Mouse (Mus musculus) CH12F3 (cell line): ENCODE results near the gene Ift88.

Experiments used
- in situ Hi-C: fragments of 300-500 bp; cut with MboI; formaldehyde crosslinking; loops from 2 replicates; pipeline ENCODE4 v1.14.3; 2020; ENCODE audit warnings: low sequenced_read_pairs

Gene Ift88

GRCm38 (mm10) chr14:57423432-57424211, at the start of gene Ift88:
Ift88 (plus strand) TSS chr14:57424062.
- in situ Hi-C loops = no loop called here

- in situ Hi-C loops = no loop called here
These were observed 48.7 kb upstream of the Ift88 start for GRCm38 (mm10) chr14:57375205-57375604.

DNA sequence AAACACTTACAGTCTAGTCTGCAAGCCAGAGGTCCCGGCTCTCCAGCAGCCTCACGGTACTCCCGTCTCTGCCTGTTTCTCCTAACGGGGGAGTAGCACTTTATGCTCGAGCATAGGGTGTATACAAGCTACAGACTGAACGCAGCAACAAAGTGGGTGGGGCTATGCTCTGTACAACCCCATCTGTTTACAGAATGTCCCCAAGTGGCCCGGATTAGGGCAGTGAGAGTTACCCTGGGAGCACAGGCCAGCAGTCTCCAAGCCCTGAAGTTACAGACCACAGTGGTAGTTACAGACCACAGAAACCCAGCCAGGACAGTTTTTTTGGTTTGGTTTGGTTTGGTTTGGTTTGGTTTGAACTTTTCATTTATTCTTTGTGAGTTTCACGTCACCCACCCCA, 47.8 kb upstream of the Ift88 start:
- in situ Hi-C loops = no loop called here

DNA sequence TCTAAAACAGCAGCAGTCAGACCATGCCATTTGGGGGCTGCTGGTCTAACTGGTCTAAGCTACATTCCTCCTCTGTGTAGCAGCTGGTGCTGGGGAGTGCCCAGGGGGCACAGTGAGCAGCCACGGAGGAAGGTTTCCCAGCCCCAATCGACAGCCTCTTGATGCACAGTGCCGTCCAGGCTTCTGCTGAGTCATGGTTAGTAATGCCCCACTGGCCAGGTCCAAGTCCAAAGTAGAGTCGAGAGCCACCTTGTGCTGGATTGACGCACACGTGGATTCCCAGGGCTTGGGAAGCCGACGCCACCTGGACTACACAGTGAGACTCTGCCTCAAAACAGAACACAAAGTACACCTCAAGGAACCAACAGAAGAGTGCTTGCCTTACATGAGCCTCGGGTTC, 46.9 kb upstream of the Ift88 start:
- in situ Hi-C loops = no loop called here

GRCm38 (mm10) chr14:57377531-57377930, 46.3 kb upstream of the Ift88 start:
- in situ Hi-C loops = no loop called here

DNA sequence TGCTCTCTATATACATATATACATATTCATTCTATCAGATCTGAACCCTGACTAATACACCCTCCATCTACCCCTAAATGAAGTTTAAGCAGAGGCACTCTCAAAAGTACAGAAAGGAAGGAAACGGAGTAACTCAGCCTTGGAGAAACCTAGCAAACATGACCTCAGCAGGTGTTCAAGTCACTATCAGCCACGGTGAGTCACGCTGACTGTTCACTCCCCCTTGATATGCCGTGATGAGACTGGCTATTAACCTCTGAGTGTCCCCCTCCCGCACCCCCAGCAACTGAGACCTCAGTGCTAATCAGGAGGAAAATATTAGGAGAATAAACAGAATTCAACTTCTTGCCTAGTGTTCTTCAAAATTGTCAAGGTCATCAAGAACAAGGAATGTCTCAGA, 38.2 kb upstream of the Ift88 start:
- in situ Hi-C loops = no loop called here

DNA sequence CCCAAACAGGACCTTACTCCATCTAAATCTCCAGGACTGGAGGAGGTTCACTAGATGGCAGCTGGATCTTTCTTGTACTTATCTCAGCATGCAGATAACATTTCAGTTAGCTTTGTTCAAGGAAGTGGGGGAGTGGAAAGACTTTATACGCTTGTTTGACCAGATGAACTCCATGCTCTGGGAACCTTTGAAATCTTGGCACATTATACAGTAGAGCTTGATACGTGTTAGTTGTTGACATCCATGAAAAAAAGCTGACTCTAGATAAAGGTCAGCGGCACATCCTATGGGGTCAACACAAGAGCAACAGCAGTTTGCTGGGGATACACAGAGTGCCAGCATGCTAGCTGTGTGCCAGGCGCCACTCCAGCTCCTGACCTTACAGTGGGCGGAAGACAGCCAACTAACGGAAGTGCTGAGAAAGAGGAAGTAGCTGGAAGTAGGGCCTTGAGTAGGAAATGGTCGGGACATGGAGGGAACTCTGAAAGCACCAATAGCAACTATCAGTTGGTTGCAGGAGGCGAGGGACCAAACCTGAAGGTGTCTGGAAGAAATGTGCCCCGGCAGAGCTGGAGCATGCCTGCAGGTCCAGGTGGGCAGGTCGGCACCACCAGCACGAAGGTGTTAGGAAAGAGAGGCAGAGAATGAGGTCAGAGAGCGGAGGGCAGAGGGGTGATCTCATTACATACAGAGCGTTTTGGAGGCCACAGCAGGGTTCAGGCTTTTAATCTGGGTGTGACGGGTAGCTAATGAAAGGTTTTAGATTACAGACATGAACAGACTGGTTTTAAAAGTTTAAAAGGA, 36.9 kb upstream of the Ift88 start:
- in situ Hi-C loops = no loop called here

DNA sequence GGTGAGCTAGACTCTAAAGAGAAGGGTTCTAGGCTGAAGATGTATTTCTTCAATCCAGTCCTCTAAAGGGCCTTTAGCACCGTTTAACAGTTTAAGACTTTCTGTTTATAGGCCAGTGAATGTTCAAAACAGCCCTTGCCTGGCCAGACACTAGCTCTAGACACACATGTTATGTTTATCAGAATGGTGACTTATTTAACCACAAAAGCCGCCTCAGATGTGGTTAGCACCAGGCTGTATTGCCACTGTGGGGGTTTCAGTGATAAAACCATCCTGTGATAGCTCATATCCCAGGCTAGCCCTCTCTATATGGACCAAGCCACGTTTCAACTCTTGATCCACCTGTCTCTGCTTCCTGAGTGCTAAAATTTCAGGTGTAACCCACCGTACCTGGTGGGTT, 32.2 kb upstream of the Ift88 start:
- in situ Hi-C loops = no loop called here

DNA sequence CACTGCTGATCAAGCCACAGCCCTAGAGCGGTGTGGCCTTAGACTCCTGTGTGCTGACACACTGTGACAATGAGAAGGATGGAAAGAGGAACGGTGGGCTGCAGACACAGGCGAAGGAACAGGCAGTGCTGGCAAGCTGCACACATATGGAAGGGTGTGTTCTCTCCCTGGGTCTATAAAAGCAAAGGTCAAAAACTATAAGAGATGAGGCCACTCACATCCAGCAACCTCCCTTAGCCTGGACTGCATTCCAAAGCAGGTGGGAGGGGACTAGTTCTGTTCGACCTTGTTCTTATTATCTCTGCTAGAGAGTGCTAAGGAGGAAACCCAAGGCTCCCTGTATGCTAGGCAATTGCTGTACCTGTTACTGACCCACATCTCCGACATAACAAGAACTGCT, 31.6 kb upstream of the Ift88 start:
- in situ Hi-C loops = no loop called here

- in situ Hi-C loops = no loop called here
These were observed 28.4 kb upstream of the Ift88 start for GRCm38 (mm10) chr14:57395470-57395869.

GRCm38 (mm10) chr14:57397221-57397620, 26.6 kb upstream of the Ift88 start:
- in situ Hi-C loops = no loop called here

GRCm38 (mm10) chr14:57398065-57398757, 25.7 kb upstream of the Ift88 start, which contains the start of gene Cryl1:
Cryl1 (minus strand) TSS chr14:57398529.
- in situ Hi-C loops = no loop called here

DNA sequence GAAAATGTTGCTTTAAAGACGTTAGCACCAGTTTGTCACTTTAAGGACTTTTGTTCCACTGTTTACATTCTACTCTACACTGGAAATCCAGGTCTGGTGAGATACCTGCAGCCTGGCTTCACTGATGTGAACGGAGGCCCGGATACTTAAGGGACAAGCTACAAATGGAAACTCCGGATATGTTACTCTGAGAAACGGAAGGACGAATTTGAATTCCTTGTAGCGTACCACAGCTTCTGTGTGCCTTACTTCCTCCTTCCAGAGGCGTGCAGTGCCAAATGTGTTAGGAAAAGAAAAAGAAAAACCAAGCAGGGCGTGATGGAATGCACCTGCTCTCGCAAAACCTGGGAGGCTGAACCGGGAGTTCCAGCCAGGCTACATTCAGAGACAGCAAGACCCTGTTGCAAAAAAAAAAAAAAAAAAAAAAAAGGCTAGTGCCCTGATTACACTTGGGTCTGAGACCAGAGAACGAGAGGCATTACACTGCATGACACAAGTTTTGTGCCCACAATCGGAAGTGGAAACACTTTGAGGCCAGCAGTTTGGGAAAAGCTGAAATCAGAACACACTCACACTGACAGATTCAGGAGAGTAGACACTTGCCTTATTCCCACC, 24.9 kb upstream of the Ift88 start:
- in situ Hi-C loops = no loop called here

GRCm38 (mm10) chr14:57402815-57403214, 21.0 kb upstream of the Ift88 start:
- in situ Hi-C loops = no loop called here

- in situ Hi-C loops = loop anchor here (5.0 kb wide), 1 partner anchor 35 kb away; no protein-coding TSS in a partner anchor
These were observed 16.5 kb upstream of the Ift88 start for GRCm38 (mm10) chr14:57407039-57407987.

DNA sequence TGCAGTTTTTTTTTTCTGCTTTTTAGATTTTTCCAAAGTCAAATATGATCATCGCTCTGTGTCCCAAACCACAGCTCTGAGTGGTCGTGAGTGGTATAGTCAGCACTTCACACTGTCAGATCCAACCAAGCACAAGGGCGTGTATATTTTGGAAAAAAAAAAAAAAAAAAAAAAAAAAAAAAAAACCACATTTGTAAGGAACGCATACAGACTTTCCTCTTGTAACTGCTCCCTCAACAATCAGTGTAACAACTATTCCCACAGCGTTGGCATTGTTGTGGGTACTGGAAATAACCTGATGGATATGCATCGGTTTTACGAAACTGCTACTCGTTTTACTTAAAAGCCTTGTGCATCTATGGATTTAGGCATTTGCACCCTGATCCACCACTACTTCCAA, 15.8 kb upstream of the Ift88 start:
- in situ Hi-C loops = loop anchor here (5.0 kb wide), 1 partner anchor 36 kb away; no protein-coding TSS in a partner anchor

- in situ Hi-C loops = loop anchor here (5.0 kb wide), 1 partner anchor 37 kb away; no protein-coding TSS in a partner anchor
These were observed 14.8 kb upstream of the Ift88 start for GRCm38 (mm10) chr14:57409106-57409505.

DNA sequence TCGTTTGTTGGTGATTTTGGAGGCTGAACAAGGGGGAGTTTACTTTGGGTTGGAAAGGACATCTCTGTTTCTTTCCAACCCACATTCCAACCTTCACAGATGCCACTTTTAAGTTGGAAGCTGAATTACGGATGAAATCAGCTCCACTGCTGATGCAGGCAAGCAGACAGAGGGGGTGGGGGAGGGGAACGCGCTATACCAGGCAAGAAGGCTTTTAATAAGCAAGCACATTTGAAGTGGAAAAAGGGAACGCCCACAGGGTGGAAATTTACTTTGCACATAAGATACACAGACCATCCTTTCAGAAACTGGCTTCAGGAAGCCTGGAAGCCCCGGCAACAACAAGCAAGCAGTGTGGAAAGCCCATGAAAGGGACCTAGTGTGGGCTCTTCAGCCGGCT, 11.7 kb upstream of the Ift88 start:
- in situ Hi-C loops = no loop called here

GRCm38 (mm10) chr14:57417187-57417586, 6.7 kb upstream of the Ift88 start:
- in situ Hi-C loops = no loop called here

- in situ Hi-C loops = no loop called here
These were observed 325 bp downstream of the Ift88 start for GRCm38 (mm10) chr14:57424212-57424561.
